Mouse (Mus musculus) olfactory bulb, adult 2 months (tissue): ENCODE measurements around the gene Atp2a3. TPM values are rescaled to one million over a fixed set of nuclear protein-coding genes. Genes with fewer than 3 reads are reported as not detected.

Source experiments
- H3K27ac ChIP-seq: fragments of 200-500 bp; 2 replicates; pipeline ENCODE4 v1.5.1; 2012; ENCODE audit warnings: low read depth, low read length; ENCODE audit not compliant: insufficient read depth
- H3K4me1 ChIP-seq: fragments of 200-500 bp; 2 replicates; pipeline ENCODE4 v1.6.1; 2012; ENCODE audit warnings: low read length; ENCODE audit not compliant: control insufficient read depth, insufficient read depth
- H3K4me3 ChIP-seq: fragments of 200-500 bp; 2 replicates; pipeline ENCODE4 v1.5.1; 2012; ENCODE audit warnings: mild to moderate bottlenecking, low read depth, low read length, moderate library complexity; ENCODE audit not compliant: insufficient read depth
- CTCF ChIP-seq: fragments of 200-500 bp; IDR thresholded peaks from 2 replicates; pipeline ENCODE4 v1.5.1; 2012; ENCODE audit warnings: low read depth, mild to moderate bottlenecking, low read length, moderate library complexity; ENCODE audit not compliant: insufficient read depth
- POLR2A ChIP-seq: fragments of 200-500 bp; IDR thresholded peaks from 2 replicates; pipeline ENCODE4 v1.6.1; 2012; ENCODE audit warnings: mild to moderate bottlenecking, low read depth, low read length, moderate library complexity; ENCODE audit not compliant: insufficient read depth
- WGBS: fragments of 180-500 bp; shearing (Covaris S2); methylation state at CpG from one replicate; pipeline ENCODE4 v1.1.7; 2018; 5-methylcytosine and 5-hydroxymethylcytosine counted together
- polyA plus RNA-seq: library from polyadenylated mRNA; stranded (reverse); fragments of >200 nt; gene quantifications from 2 replicates; pipeline ENCODE4 v1.2.4, GENCODE M21; 2012; ENCODE audit warnings: low replicate concordance; ENCODE audit not compliant: missing spikeins, insufficient read depth, insufficient read length

Gene Atp2a3
- polyA plus RNA-seq, 1 experiment: not detected

DNA sequence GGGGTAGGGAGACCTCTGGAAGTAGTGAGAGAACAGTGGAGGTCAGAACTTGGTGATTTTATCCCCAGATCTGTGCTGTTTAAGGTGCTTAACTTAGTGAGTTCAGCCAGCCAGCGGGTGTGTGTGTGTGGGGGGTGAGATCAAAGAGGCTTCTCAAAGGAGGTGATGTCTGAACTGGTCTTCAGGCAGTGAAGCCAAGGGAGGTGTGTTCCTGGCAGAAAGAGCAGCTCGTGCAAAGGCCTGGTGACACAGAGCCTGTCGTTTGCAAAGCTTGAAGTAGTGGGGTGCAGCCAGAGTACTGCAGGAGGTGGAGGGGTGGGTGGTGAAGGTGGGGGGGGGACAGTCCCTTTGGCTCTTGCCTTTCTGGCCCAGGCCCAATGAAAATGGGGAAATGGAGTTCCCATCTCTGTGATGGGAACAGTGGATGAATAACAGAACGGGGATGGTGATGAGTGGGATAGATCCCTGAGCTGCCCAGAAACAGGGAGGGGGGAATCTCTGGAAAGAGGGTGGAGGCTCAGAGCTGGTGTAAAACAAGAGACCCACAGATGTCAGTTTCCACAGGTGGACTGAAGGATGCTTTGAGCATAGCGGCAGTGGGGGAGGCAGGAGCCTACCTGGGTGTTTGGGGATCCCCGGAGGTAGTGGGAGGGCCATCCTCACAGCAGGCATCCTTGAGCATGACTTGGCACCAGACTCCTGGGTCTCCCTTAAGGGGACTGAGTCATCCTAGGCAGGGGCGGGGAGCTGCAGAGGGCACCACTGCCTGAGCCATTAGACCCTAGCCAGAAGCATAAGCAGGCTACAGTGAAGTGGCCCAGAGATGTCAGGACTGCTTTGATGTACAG, 60.2 kb downstream of the Atp2a3 start:
- Histone ChIP-seq H3K4me1 (peaks cover 61% of the 10 kb centered on the region), H3K4me3 (peak overlapping the region; percentile 21; the same call in 1 of the 2 replicates), H3K27ac (peak overlapping the region; percentile 73; the same call in 1 of the 2 replicates)
- WGBS: 26% methylated on average over 7 of the region's 7 CpGs
- TF ChIP-seq CTCF (no peak), POLR2A (no peak)

DNA sequence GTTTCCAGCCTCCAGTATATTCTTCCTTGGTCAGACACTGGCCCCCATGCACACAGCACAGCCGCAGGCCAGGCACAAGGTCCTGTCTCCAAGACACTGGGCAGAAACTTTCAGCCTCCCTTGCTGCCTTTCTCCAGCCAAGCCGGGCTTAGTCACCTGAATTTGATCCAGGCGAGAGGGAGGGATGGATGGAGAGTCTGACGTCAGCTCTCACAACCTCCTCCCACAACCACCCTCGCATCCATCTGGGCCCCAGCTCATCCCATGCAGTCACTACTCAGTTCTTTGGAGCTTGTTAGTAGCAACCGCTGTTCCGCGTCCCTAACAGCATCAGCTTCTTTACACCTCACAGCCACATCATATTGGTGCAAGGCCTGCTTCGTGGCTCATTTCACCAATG, 62.1 kb downstream of the Atp2a3 start:
- H3K27ac ChIP-seq: peak overlapping the region; percentile 32; the same call in 1 of the 2 replicates
- peaks cover 56% of the 10 kb centered on the region for H3K4me1 ChIP-seq
- no peak for TF ChIP-seq POLR2A
- no peak for TF ChIP-seq CTCF
- 35% methylated on average over 9 of the region's 9 CpGs for WGBS
- H3K4me3 ChIP-seq: no peak overlapping the region

DNA sequence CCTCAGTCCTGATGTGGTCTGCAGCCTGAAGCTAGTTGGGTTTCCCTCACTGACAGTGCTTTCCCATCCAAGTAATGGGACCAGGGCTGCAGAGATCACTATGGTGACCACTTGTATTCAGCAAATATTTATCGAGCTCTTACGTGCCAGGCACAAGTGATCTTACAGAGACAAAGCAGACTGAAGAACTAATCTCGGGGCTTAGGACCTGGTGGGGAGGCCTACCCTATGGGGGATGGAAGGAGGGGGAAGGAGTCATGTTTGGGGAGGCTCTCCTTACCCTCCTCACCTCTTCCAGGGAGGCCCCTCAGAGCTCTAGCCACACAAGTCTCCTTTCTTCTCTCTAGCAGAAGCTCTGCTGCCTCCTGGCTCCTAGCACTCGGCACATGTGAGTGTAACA, 62.9 kb downstream of the Atp2a3 start:
- Histone ChIP-seq H3K4me1 (peaks cover 52% of the 10 kb centered on the region), H3K4me3 (no peak overlapping the region), H3K27ac (no peak overlapping the region)
- WGBS: 46% methylated on average over 4 of the region's 4 CpGs
- TF ChIP-seq POLR2A (no peak), CTCF (no peak)

DNA sequence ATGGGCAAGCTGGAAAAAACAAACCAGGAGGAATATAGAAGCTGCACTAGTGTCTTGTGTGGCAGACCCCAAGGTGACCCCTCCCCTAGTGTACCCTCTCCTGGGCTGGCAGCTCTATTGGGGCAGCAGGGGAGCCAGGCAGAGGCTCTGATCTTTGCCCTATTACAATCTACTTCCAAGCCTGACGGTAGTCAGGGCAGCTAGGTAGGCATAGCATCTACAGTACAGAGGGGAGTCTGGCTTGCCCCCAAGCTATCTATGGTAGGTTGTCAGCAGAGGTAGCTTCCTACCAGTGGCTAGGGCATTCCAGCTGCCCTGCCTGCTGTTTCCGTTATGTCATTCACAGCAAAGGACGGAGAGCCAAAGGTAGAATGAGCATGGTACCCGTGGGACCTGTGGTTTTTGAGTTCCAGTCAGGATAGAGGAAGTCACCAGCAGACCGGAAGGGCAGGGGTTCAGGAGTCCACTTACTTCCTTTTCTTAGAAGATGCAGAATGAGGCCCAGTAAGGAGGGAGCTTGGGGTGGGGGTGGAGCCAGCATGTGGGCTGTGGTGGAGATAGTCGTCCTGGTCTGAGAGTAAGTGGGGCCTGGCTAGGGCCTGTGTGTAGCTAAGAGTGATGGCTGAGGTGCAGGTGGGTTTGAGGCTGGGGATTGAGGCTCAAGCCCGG, 63.4 kb downstream of the Atp2a3 start:
- no peak overlapping the region for H3K4me3 ChIP-seq
- TF ChIP-seq CTCF (no peak), POLR2A (no peak)
- H3K4me1 ChIP-seq: peaks cover 51% of the 10 kb centered on the region
- WGBS: 75% methylated on average over 7 of the region's 7 CpGs
- no peak overlapping the region for H3K27ac ChIP-seq

DNA sequence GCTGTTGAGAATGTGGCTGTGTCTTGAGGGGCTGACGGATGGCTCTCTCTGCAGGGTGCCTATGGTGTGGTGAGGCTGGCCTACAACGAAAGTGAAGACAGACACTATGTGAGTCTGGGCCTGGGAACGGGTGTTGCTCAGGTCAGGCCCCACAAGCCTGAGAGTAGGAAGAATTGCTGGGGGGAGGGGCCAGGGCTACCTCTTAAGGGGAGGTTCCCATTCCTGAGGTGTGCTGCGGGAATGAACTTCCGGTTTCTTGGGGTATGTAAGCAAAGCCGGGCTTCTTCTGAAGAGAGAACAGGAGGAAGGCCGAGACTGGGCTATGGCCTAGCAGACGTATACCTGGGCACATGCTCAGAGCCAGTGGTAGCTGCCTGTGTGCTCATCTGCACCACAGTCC, 66.0 kb downstream of the Atp2a3 start:
- no peak for TF ChIP-seq CTCF
- TF ChIP-seq POLR2A: no peak
- WGBS: 73% methylated on average over 8 of the region's 8 CpGs
- Histone ChIP-seq H3K4me3 (no peak overlapping the region), H3K27ac (no peak overlapping the region), H3K4me1 (peaks cover 41% of the 10 kb centered on the region)

DNA sequence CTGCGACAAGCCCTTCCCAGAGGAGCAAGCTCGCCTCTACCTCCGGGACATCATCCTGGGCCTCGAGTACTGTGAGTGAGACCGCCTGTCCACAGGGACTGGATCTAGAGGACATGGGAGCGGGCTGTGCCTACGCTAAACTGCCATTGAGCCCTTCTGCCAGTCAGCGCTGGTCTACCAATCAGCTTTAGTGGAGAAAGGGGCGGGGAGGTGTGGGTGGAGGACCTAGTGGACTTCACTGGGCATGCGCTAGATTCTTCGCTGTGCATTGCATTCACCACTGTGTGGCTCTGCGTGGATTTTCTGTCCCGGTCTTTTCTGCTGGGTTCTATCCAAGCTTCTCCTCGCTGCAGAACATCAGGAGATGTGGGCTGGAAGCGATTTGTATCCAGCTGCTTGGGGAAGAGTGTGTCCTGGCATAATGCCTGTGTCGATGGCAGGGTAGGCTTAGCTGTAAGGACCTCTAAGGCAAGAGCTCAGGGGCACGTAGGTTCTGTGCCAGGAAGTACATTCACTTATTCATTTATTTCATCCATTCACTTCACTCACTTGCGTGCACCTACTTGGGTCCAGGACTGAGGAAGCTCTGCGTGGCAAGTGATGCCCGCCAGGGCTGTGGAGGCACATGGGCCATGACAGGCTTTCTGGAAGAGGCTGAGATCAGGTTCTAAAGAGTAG, 70.0 kb downstream of the Atp2a3 start:
- H3K4me3 ChIP-seq: peak overlapping the region; percentile 29
- WGBS: 14% methylated on average over 20 of the region's 20 CpGs
- 0 out of 2 replicates have a peak, but pooled peaks have one; percentile 18 for TF ChIP-seq POLR2A
- no peak for TF ChIP-seq CTCF
- H3K27ac ChIP-seq: peak overlapping the region; percentile 48
- H3K4me1 ChIP-seq: peaks cover 12% of the 10 kb centered on the region

DNA sequence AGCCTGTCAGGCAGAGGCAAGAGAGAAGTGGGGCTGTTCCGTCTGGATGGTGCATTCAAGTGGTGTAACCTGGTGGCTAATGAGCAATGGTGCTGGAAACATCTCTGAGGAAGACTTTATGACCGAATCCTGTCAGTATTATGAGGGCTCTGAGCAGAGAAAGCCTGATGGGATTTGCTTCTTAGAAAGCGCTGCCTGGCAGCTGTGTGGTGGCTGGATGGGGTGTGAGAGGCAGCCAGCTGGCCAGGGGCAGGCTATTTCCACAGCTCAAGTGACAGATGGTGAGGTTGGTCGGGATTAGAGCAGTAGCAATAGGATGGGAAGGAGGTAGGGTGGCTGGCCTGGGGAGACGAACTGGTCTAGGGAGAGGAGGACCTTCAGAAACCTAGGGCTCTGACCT, 70.6 kb downstream of the Atp2a3 start:
- H3K4me3 ChIP-seq: no peak overlapping the region

DNA sequence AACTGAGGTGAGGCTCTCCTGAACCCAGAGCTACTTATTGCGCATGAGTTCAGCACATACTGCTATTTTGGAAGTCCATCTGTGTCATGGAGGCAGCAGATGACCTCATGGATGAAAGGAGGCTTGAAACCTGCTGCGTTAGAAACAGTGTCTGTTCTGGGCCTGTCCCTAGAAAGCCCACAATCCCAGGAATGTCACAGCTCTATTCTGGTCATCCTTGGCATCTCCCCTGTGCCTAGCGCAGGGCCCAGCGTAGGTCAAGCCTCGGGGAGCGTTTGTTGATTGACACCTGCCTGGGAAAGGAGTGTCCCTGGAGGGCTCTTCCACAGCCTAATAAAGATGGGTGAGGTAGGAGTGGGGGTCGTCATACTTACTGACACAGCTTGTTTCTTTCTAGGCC, 75.1 kb downstream of the Atp2a3 start:
- 86% methylated on average over 7 of the region's 7 CpGs for WGBS
- TF ChIP-seq POLR2A: no peak
- TF ChIP-seq CTCF: no peak
- Histone ChIP-seq H3K4me3 (no peak overlapping the region), H3K27ac (0 out of 2 replicates have a peak overlapping the region, but pooled peaks have one; percentile 18), H3K4me1 (peaks cover 26% of the 10 kb centered on the region)

More for the DNA sequence above, 70.6 kb downstream of the Atp2a3 start:
- whole genome bisulfite sequencing: 55% methylated on average over 5 of the region's 5 CpGs
- TF ChIP-seq CTCF (no peak), POLR2A (no peak)
- Histone ChIP-seq H3K4me1 (peaks cover 18% of the 10 kb centered on the region), H3K27ac (peak overlapping the region; percentile 32)
